Mouse (Mus musculus): ENCODE results near the gene Gm17364. TPM values are rescaled to one million over a fixed set of nuclear protein-coding genes. Genes with fewer than 3 reads are reported as not detected.
"Not testable (repeated sequence)": the region's sequence is repeated elsewhere in the genome, so short reads cannot be mapped to it uniquely, and the experiment has no call there.

The Gm17364 gene
- polyA plus RNA-seq, 1 experiment from 2014 or later: not detected

GRCm38 (mm10) chr13:41283256-41283655, 9.5 kb upstream of the Gm17364 start:
- H3K9ac ChIP-seq (ENCODE audit: low read depth, low read length): no peak overlapping the region
- no peaks in the 10 kb centered on the region for H3K27me3 ChIP-seq (ENCODE audit: insufficient read depth, low read length)
- DNase-seq (ENCODE audit: low spot score) (peak; percentile 91), ATAC-seq (replicated peaks; ENCODE audit: low FRiP score, low read depth) (no peak; the same call in 1 of the 2 replicates)
- no peak overlapping the region for H3K27ac ChIP-seq
- peak; percentile 94 for TF ChIP-seq CTCF (IDR thresholded peaks at IDR 0.05; ENCODE audit: low read depth)
- no peaks in the 10 kb centered on the region for H3K4me1 ChIP-seq (replicated peaks; ENCODE audit: insufficient read depth, low read length)
- no peak overlapping the region for H3K4me3 ChIP-seq (replicated peaks; ENCODE audit: low read depth, low read length)
- 27% methylated on average over 5 of the region's 5 CpGs for WGBS
- no peaks in the 10 kb centered on the region for H3K36me3 ChIP-seq (ENCODE audit: insufficient read depth, low read length)
- no peak overlapping the region for H3K4me2 ChIP-seq (ENCODE audit: low read length)
- H3K9me3 ChIP-seq (replicated peaks; ENCODE audit: low read length): no peaks in the 10 kb centered on the region

GRCm38 (mm10) chr13:41280696-41281095, 6.9 kb upstream of the Gm17364 start:
- no peak for TF ChIP-seq CTCF (IDR thresholded peaks at IDR 0.05; ENCODE audit: low read depth)
- Histone ChIP-seq H3K9me3 (replicated peaks; ENCODE audit: low read length) (no peaks in the 10 kb centered on the region), H3K27ac (no peak overlapping the region), H3K4me3 (replicated peaks; ENCODE audit: low read depth, low read length) (no peak overlapping the region), H3K27me3 (ENCODE audit: insufficient read depth, low read length) (no peaks in the 10 kb centered on the region), H3K9ac (ENCODE audit: low read depth, low read length) (no peak overlapping the region), H3K4me1 (replicated peaks; ENCODE audit: insufficient read depth, low read length) (no peaks in the 10 kb centered on the region), H3K36me3 (ENCODE audit: insufficient read depth, low read length) (no peaks in the 10 kb centered on the region), H3K4me2 (ENCODE audit: low read length) (no peak overlapping the region)
- ATAC-seq (replicated peaks; ENCODE audit: low FRiP score, low read depth) (no peak), DNase-seq (ENCODE audit: low spot score) (no peak)
- 66% methylated on average over 5 of the region's 5 CpGs for WGBS

GRCm38 (mm10) chr13:41267827-41268408, 5.9 kb downstream of the Gm17364 start:
- no peak overlapping the region for H3K27ac ChIP-seq
- H3K4me2 ChIP-seq (ENCODE audit: low read length): no peak overlapping the region
- WGBS: 32% methylated on average over 7 of the region's 7 CpGs
- H3K27me3 ChIP-seq (ENCODE audit: insufficient read depth, low read length): no peaks in the 10 kb centered on the region
- H3K36me3 ChIP-seq (ENCODE audit: insufficient read depth, low read length): no peaks in the 10 kb centered on the region
- DNase-seq (ENCODE audit: low spot score): peak; percentile 42
- ATAC-seq (replicated peaks; ENCODE audit: low FRiP score, low read depth): peak; percentile 66; the same call in 1 of the 2 replicates
- H3K4me3 ChIP-seq (replicated peaks; ENCODE audit: low read depth, low read length): no peak overlapping the region
- no peak for TF ChIP-seq CTCF (IDR thresholded peaks at IDR 0.05; ENCODE audit: low read depth)
- H3K4me1 ChIP-seq (replicated peaks; ENCODE audit: insufficient read depth, low read length): no peaks in the 10 kb centered on the region
- H3K9me3 ChIP-seq (replicated peaks; ENCODE audit: low read length): no peaks in the 10 kb centered on the region
- H3K9ac ChIP-seq (ENCODE audit: low read depth, low read length): no peak overlapping the region

GRCm38 (mm10) chr13:41263304-41264006, 10.3 kb downstream of the Gm17364 start:
- Histone ChIP-seq H3K4me2 (ENCODE audit: low read length) (no peak overlapping the region), H3K36me3 (ENCODE audit: insufficient read depth, low read length) (no peaks in the 10 kb centered on the region), H3K9ac (ENCODE audit: low read depth, low read length) (no peak overlapping the region), H3K4me1 (replicated peaks; ENCODE audit: insufficient read depth, low read length) (no peaks in the 10 kb centered on the region), H3K9me3 (replicated peaks; ENCODE audit: low read length) (no peaks in the 10 kb centered on the region), H3K4me3 (replicated peaks; ENCODE audit: low read depth, low read length) (no peak overlapping the region), H3K27me3 (ENCODE audit: insufficient read depth, low read length) (no peaks in the 10 kb centered on the region), H3K27ac (no peak overlapping the region)
- no peak for TF ChIP-seq CTCF (IDR thresholded peaks at IDR 0.05; ENCODE audit: low read depth)
- 61% methylated on average over 5 of the region's 5 CpGs for WGBS
- ATAC-seq (replicated peaks; ENCODE audit: low FRiP score, low read depth) (no peak), DNase-seq (ENCODE audit: low spot score) (no peak)

GRCm38 (mm10) chr13:41261617-41262016, 12.2 kb downstream of the Gm17364 start:
- ATAC-seq (replicated peaks; ENCODE audit: low FRiP score, low read depth): not testable (repeated sequence)

GRCm38 (mm10) chr13:41257851-41258250, 15.9 kb downstream of the Gm17364 start:
- TF ChIP-seq CTCF (IDR thresholded peaks at IDR 0.05; ENCODE audit: low read depth): no peak
- H3K4me3 ChIP-seq (replicated peaks; ENCODE audit: low read depth, low read length): no peak overlapping the region
- no peak for ATAC-seq (replicated peaks; ENCODE audit: low FRiP score, low read depth)
- no peak overlapping the region for H3K4me2 ChIP-seq (ENCODE audit: low read length)
- no peaks in the 10 kb centered on the region for H3K27me3 ChIP-seq (ENCODE audit: insufficient read depth, low read length)
- H3K9ac ChIP-seq (ENCODE audit: low read depth, low read length): no peak overlapping the region
- H3K9me3 ChIP-seq (replicated peaks; ENCODE audit: low read length): no peaks in the 10 kb centered on the region
- H3K4me1 ChIP-seq (replicated peaks; ENCODE audit: insufficient read depth, low read length): no peaks in the 10 kb centered on the region
- DNase-seq (ENCODE audit: low spot score): no peak
- H3K27ac ChIP-seq: no peak overlapping the region
- no peaks in the 10 kb centered on the region for H3K36me3 ChIP-seq (ENCODE audit: insufficient read depth, low read length)
- 91% methylated on average over 4 of the region's 4 CpGs for WGBS

More at GRCm38 (mm10) chr13:41261617-41262016, 12.2 kb downstream of the Gm17364 start:
- H3K9ac ChIP-seq (ENCODE audit: low read depth, low read length); H3K4me2 ChIP-seq (ENCODE audit: low read length); H3K4me3 ChIP-seq (replicated peaks; ENCODE audit: low read depth, low read length); H3K9me3 ChIP-seq (replicated peaks; ENCODE audit: low read length); H3K36me3 ChIP-seq (ENCODE audit: insufficient read depth, low read length); H3K27me3 ChIP-seq (ENCODE audit: insufficient read depth, low read length); DNase-seq (ENCODE audit: low spot score); H3K4me1 ChIP-seq (replicated peaks; ENCODE audit: insufficient read depth, low read length); H3K27ac ChIP-seq: not testable (repeated sequence)
- 95% methylated on average over 8 of the region's 8 CpGs for WGBS
